ENCODE assay signal across 8 mouse cellular contexts in the genomic region with DNA sequence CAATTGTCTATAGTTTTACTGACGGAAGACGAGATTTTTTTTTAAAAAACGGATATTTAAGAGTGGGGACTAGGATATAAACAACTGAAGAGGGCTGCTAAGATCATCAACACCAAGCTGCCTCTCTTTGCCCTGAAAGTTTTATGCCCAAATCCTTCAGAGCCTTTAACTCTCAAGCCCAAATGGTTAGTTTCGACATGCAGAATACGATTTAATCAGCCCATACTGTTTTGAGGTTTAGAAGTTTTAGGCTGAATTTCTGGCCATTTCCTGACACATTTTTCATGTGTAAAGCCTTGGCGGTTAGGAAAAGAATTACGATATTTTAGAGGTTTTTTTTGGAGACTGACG. TPM values are rescaled to one million over a fixed set of nuclear protein-coding genes. Genes with fewer than 3 reads are reported as not detected.
DNase-seq lines count a peak whose midpoint lies in the region; ATAC-seq and TF ChIP-seq lines count a peak whose summit lies in the region.

No protein-coding gene starts in this region.

- peak; percentile 51 for ATAC-seq in erythroblast, adult 5-6 weeks (replicated peaks; ENCODE audit: low FRiP score, poor library complexity, severe bottlenecking)
- peak; percentile 19; the same call in 1 of the 2 replicates for ATAC-seq in limb, embryonic 11.5 days (ENCODE audit: insufficient number of reproducible peaks, low FRiP score, low TSS enrichment, low read depth)
- ATAC-seq in neural tube, embryonic 15.5 days (ENCODE audit: low FRiP score), result no peak
- ATAC-seq in monocyte, adult 5-6 weeks (replicated peaks; ENCODE audit: insufficient number of reproducible peaks, low FRiP score, low TSS enrichment, poor library complexity, severe bottlenecking), result no peak

- no peak for TF ChIP-seq POLR2A in lung, adult 2 months (IDR thresholded peaks at IDR 0.05; ENCODE audit: borderline replicate concordance, extremely low read depth, low read depth, low read length)

- peak overlapping the region; percentile 58; the same call in 1 of the 2 replicates for H3K4me2 ChIP-seq in limb, embryonic 11.5 days (ENCODE audit: low read depth, severe bottlenecking)
- peak overlapping the region; percentile 64 for H3K4me2 ChIP-seq in neural tube, embryonic 15.5 days

- 40% methylated on average over 8 of the region's 8 CpGs for WGBS in lung, adult 2 months
- 52% methylated on average over 8 of the region's 8 CpGs for WGBS in limb, embryonic 11.5 days
- WGBS in neural tube, embryonic 15.5 days, result 50% methylated on average over 8 of the region's 8 CpGs

- H3K4me1 ChIP-seq in lung, adult 2 months (ENCODE audit: control insufficient read depth, insufficient read depth, low read length), result peaks cover 7% of the 10 kb centered on the region
- 0 out of 2 replicates have a peak, but pooled peaks cover 6% of the 10 kb centered on the region for H3K4me1 ChIP-seq in limb, embryonic 11.5 days (ENCODE audit: control insufficient read depth, insufficient read depth, low read length)
- peaks cover 20% of the 10 kb centered on the region for H3K4me1 ChIP-seq in neural tube, embryonic 15.5 days

- no peaks in the 10 kb centered on the region for H3K9me3 ChIP-seq in limb, embryonic 11.5 days (ENCODE audit: control insufficient read depth, low read length)
- no peaks in the 10 kb centered on the region for H3K9me3 ChIP-seq in neural tube, embryonic 15.5 days (replicated peaks)

- H3K36me3 ChIP-seq in limb, embryonic 11.5 days (ENCODE audit: control insufficient read depth, insufficient read depth, low read length), result no peaks in the 10 kb centered on the region
- H3K36me3 ChIP-seq in neural tube, embryonic 15.5 days, result no peaks in the 10 kb centered on the region

- no peak for DNase-seq in lung, adult 2 months
- DNase-seq in lung, postnatal 10 days, result no peak
- no peak for DNase-seq in limb, embryonic 11.5 days (ENCODE audit: low spot score)
- DNase-seq in urinary bladder, postnatal 14 days (ENCODE audit: low spot score), result no peak
- no peak for DNase-seq in layer of hippocampus, postnatal 10 days (ENCODE audit: low spot score in 2 of 2)

- peak overlapping the region; percentile 95 for H3K4me3 ChIP-seq in lung, adult 2 months (replicated peaks; ENCODE audit: extremely low read depth, low read depth, low read length)
- H3K4me3 ChIP-seq in limb, embryonic 11.5 days (ENCODE audit: low read depth, low read length), result peak overlapping the region; percentile 85
- H3K4me3 ChIP-seq in neural tube, embryonic 15.5 days (replicated peaks), result peak overlapping the region; percentile 97

- no peak overlapping the region for H3K27ac ChIP-seq in limb, embryonic 11.5 days (replicated peaks; ENCODE audit: low read depth, low read length)
- peak overlapping the region; percentile 82 for H3K27ac ChIP-seq in neural tube, embryonic 15.5 days (replicated peaks)

- H3K9ac ChIP-seq in limb, embryonic 11.5 days (ENCODE audit: low read length), result no peak overlapping the region
- peak overlapping the region; percentile 87; the same call in 1 of the 2 replicates for H3K9ac ChIP-seq in neural tube, embryonic 15.5 days (replicated peaks)

- no peak for TF ChIP-seq CTCF in lung, adult 2 months (IDR thresholded peaks at IDR 0.05; ENCODE audit: insufficient read depth, low read length)

- no peaks in the 10 kb centered on the region for H3K27me3 ChIP-seq in limb, embryonic 11.5 days (ENCODE audit: control insufficient read depth, insufficient read depth, low read length)
- H3K27me3 ChIP-seq in neural tube, embryonic 15.5 days (replicated peaks), result no peaks in the 10 kb centered on the region

RNA-seq across cellular contexts. Expression of a gene that starts 0.3 kb away (rescaled TPM):
- polyA plus RNA-seq in lung, adult 2 months (2012; rRNA removed), result 8.5 and 13.2 TPM in 2 replicates
- total RNA-seq in erythroblast, adult 5-6 weeks (2015; ENCODE audit: low replicate concordance), result 16.9 and 23.0 TPM in 2 replicates
- total RNA-seq in erythroblast, adult 5-6 weeks (2017; ENCODE audit: low replicate concordance), result 45.9 and 51.0 TPM in 2 replicates
- polyA plus RNA-seq in limb, embryonic 11.5 days (2014; fragmentation: Nextera tagmentation; extraction: Ambion mirVana), result 74.4 and 79.0 TPM in 2 replicates
- 46.4 and 47.1 TPM in 2 replicates for polyA plus RNA-seq in neural tube, embryonic 15.5 days (2015; fragmentation: Nextera tagmentation; extraction: Ambion mirVana)
- 10 to 100 TPM; 45.3 to 48.7 TPM for total RNA-seq in layer of hippocampus, postnatal 10 days (2021)
- 95.9 to 148 TPM (median 102 TPM) in 3 replicates for total RNA-seq in monocyte, adult 5-6 weeks (2017)

RNA-seq across cellular contexts. Expression of a gene that starts 38.0 kb away (rescaled TPM):
- 23.4 and 23.8 TPM in 2 replicates for polyA plus RNA-seq in lung, adult 2 months (2012; rRNA removed)
- total RNA-seq in erythroblast, adult 5-6 weeks (2015; ENCODE audit: low replicate concordance), result 33.0 and 42.5 TPM in 2 replicates
- 38.3 and 40.3 TPM in 2 replicates for total RNA-seq in erythroblast, adult 5-6 weeks (2017; ENCODE audit: low replicate concordance)
- 627 and 648 TPM in 2 replicates for polyA plus RNA-seq in limb, embryonic 11.5 days (2014; fragmentation: Nextera tagmentation; extraction: Ambion mirVana)
- polyA plus RNA-seq in neural tube, embryonic 15.5 days (2015; fragmentation: Nextera tagmentation; extraction: Ambion mirVana), result 439 and 458 TPM in 2 replicates
- total RNA-seq in layer of hippocampus, postnatal 10 days (2021), result 100 to 1,000 TPM; 174 to 193 TPM
- total RNA-seq in monocyte, adult 5-6 weeks (2017), result 143 to 181 TPM (median 145 TPM) in 3 replicates

RNA-seq across cellular contexts. Expression of a gene that starts 39.6 kb away (rescaled TPM):
- 1.1 and 1.4 TPM in 2 replicates for polyA plus RNA-seq in lung, adult 2 months (2012; rRNA removed)
- 4.2 and 6.5 TPM in 2 replicates for total RNA-seq in erythroblast, adult 5-6 weeks (2015; ENCODE audit: low replicate concordance)
- 15.2 and 34.8 TPM in 2 replicates for total RNA-seq in erythroblast, adult 5-6 weeks (2017; ENCODE audit: low replicate concordance)
- polyA plus RNA-seq in limb, embryonic 11.5 days (2014; fragmentation: Nextera tagmentation; extraction: Ambion mirVana), result 18.0 and 18.6 TPM in 2 replicates
- 8.1 TPM in 2 replicates for polyA plus RNA-seq in neural tube, embryonic 15.5 days (2015; fragmentation: Nextera tagmentation; extraction: Ambion mirVana)
- 10 to 100 TPM; 12.8 to 13.7 TPM for total RNA-seq in layer of hippocampus, postnatal 10 days (2021)
- total RNA-seq in monocyte, adult 5-6 weeks (2017), result 8.7 to 19.3 TPM (median 12.0 TPM) in 3 replicates

Comparison
In these comparisons a context has a peak if more than half of its experiments do, and no peak if none do; other contexts are left out.
1. ATAC-seq: peak in erythroblast, adult 5-6 weeks (single experiment) and limb, embryonic 11.5 days (single experiment); none in neural tube, embryonic 15.5 days (single experiment) and monocyte, adult 5-6 weeks (single experiment).
2. Peak in every context shown above with its lines, with median percentiles within 50 percentile points of each other: H3K4me3 ChIP-seq.